Comparison of ENCODE assay signal across 17 mouse cellular contexts in the genomic region with DNA sequence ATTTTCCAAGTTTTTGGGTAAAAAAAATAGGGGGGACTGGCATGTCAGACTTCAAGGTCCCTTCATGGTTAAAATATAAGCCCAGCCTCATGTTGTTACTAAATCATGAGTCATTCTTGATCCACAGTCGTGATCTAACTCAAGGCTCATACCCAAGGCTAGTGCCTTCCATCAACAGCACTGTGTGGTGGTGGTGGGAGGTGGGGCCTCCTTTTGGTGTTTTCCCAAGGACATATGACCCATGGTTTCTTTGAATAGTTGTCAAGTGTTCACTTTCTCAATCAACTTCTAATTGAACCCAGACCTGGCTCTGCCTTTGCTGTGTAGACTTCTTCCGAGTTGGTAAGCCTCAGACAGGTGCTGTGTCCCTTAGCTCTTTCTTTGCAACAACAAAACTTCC. TPM values are rescaled to one million over a fixed set of nuclear protein-coding genes. Genes with fewer than 3 reads are reported as not detected.
"Had no signal": no experiment of that assay in that cellular context is flagged by ENCODE, and none has a peak within 500 bp of the region (broad histone marks: within the 10 kb centered on the region; RNA-seq: fewer than 3 reads in every experiment).

No protein-coding gene starts in this region.

- H3K9ac ChIP-seq: limb, embryonic 12.5 days; liver, embryonic 13.5 days; liver, postnatal 0 days; lung, embryonic 15.5 days; midbrain, embryonic 15.5 days; neural tube, embryonic 13.5 days had no signal

- H3K4me3 ChIP-seq: limb, embryonic 12.5 days; liver, embryonic 13.5 days; lung, embryonic 15.5 days; megakaryocyte, embryonic 14.5 days; midbrain, embryonic 15.5 days; neural tube, embryonic 13.5 days had no signal

- H3K9me3 ChIP-seq: limb, embryonic 12.5 days; liver, embryonic 13.5 days; lung, embryonic 15.5 days; megakaryocyte, embryonic 14.5 days; midbrain, embryonic 15.5 days; neural tube, embryonic 13.5 days had no signal

- H3K4me1 ChIP-seq: midbrain, embryonic 15.5 days had no signal

- H3K27ac ChIP-seq: limb, embryonic 12.5 days; liver, embryonic 13.5 days; lung, embryonic 15.5 days; macrophage; midbrain, embryonic 15.5 days; neural tube, embryonic 13.5 days had no signal

- H3K4me2 ChIP-seq: limb, embryonic 12.5 days; liver, embryonic 13.5 days; lung, embryonic 15.5 days; midbrain, embryonic 11.5 days; midbrain, embryonic 15.5 days; neural tube, embryonic 13.5 days had no signal

- ATAC-seq: liver, postnatal 0 days; midbrain, embryonic 15.5 days had no signal

- DNase-seq: kidney, postnatal 36 days; layer of hippocampus, adult 9-11 months; liver; liver, embryonic 13.5 days; liver, postnatal 0 days; lung, postnatal 14 days; right cerebral cortex, adult 18-20 months; spleen, adult 18-20 months; thymus, adult 18-20 months; thymus, postnatal 14 days had no signal

- H3K36me3 ChIP-seq: limb, embryonic 12.5 days; liver, embryonic 13.5 days; lung, embryonic 15.5 days; midbrain, embryonic 15.5 days; neural tube, embryonic 13.5 days had no signal

- H3K27me3 ChIP-seq: limb, embryonic 12.5 days; liver, embryonic 13.5 days; lung, embryonic 15.5 days; megakaryocyte, embryonic 14.5 days; midbrain, embryonic 15.5 days; neural tube, embryonic 13.5 days had no signal

RNA-seq across cellular contexts. Expression of a gene that starts 44.5 kb away (rescaled TPM):
- polyA plus RNA-seq: liver, postnatal 0 days; macrophage had no signal

RNA-seq across cellular contexts. Expression of a gene that starts 51.7 kb away (rescaled TPM):
- polyA plus RNA-seq: macrophage had no signal
